Mouse (Mus musculus) stomach, embryonic 15.5 days (tissue): ENCODE measurements at regions not wholly inside any gene's neighbourhood (a gene's known extent, or its start where the extent isn't known, plus 50 kb on each side); places are given as distances from the start of the nearest gene placed in this dataset.
A peak's percentile ranks its signal among the peaks of the same experiment; 100 is the strongest.

Source experiments
- ATAC-seq: fragments of 200-750 bp; cut with Nextera tagmentation; 2 replicates; pipeline ENCODE4 v1.8.0; 2017; ENCODE audit warnings: low read depth, moderate number of reproducible peaks, moderate TSS enrichment; ENCODE audit not compliant: insufficient read depth, low FRiP score
- H3K27ac ChIP-seq: fragments of 300-500 bp; sonication (generic); 2 replicates; pipeline ENCODE4 v1.5.1; 2015; ENCODE audit warnings: mild to moderate bottlenecking, inconsistent platforms
- H3K27me3 ChIP-seq: fragments of 300-500 bp; sonication (generic); replicated peaks from 2 replicates; pipeline ENCODE4 v1.6.1; 2015; ENCODE audit warnings: inconsistent platforms
- H3K36me3 ChIP-seq: fragments of 300-500 bp; sonication (generic); 2 replicates; pipeline ENCODE4 v1.6.1; 2015; ENCODE audit warnings: inconsistent platforms
- H3K4me1 ChIP-seq: fragments of 300-500 bp; sonication (generic); 2 replicates; pipeline ENCODE4 v1.6.1; 2015; ENCODE audit warnings: inconsistent platforms
- H3K4me2 ChIP-seq: fragments of 300-500 bp; sonication (generic); 2 replicates; pipeline ENCODE4 v1.6.1; 2015; ENCODE audit warnings: mild to moderate bottlenecking, inconsistent platforms
- H3K4me3 ChIP-seq: fragments of 300-500 bp; sonication (generic); replicated peaks from 2 replicates; pipeline ENCODE4 v1.5.1; 2015; ENCODE audit warnings: inconsistent platforms
- H3K9ac ChIP-seq: fragments of 300-500 bp; sonication (generic); 2 replicates; pipeline ENCODE4 v1.6.1; 2015; ENCODE audit warnings: inconsistent platforms
- H3K9me3 ChIP-seq: fragments of 300-500 bp; sonication (generic); 2 replicates; pipeline ENCODE4 v1.6.1; 2016; ENCODE audit warnings: inconsistent platforms
- WGBS: fragments of 180-500 bp; shearing (Covaris S2); methylation state at CpG from one replicate; pipeline ENCODE4 v1.1.7; 2015; 5-methylcytosine and 5-hydroxymethylcytosine counted together

- ATAC-seq, result no peak
- Histone ChIP-seq H3K27ac (no peak overlapping the region), H3K4me2 (no peak overlapping the region), H3K4me3 (no peak overlapping the region), H3K27me3 (no peaks in the 10 kb centered on the region), H3K9me3 (no peaks in the 10 kb centered on the region), H3K36me3 (no peaks in the 10 kb centered on the region), H3K9ac (no peak overlapping the region), H3K4me1 (no peaks in the 10 kb centered on the region)
- WGBS, result 82% methylated on average over 5 of the region's 5 CpGs
These were observed 54.2 kb upstream of the Cdc42bpa start for GRCm38 (mm10) chr1:179906115-179906514.

- H3K27me3 ChIP-seq, result no peaks in the 10 kb centered on the region
- no peaks in the 10 kb centered on the region for H3K4me1 ChIP-seq
- H3K36me3 ChIP-seq, result no peaks in the 10 kb centered on the region
- H3K27ac ChIP-seq, result no peak overlapping the region
- no peak overlapping the region for H3K4me3 ChIP-seq
- 89% methylated on average over 6 of the region's 6 CpGs for WGBS
- no peaks in the 10 kb centered on the region for H3K9me3 ChIP-seq
- no peak overlapping the region for H3K4me2 ChIP-seq
- no peak overlapping the region for H3K9ac ChIP-seq
- ATAC-seq, result no peak
These were observed 67.6 kb upstream of the Cdc42bpa start for GRCm38 (mm10) chr1:179892711-179893110.

- no peak overlapping the region for H3K9ac ChIP-seq
- no peak overlapping the region for H3K4me3 ChIP-seq
- ATAC-seq, result no peak
- H3K4me2 ChIP-seq, result no peak overlapping the region
- no peaks in the 10 kb centered on the region for H3K9me3 ChIP-seq
- H3K27me3 ChIP-seq, result no peaks in the 10 kb centered on the region
- H3K36me3 ChIP-seq, result no peaks in the 10 kb centered on the region
- WGBS, result 62% methylated on average over 9 of the region's 9 CpGs
- H3K27ac ChIP-seq, result no peak overlapping the region
- no peaks in the 10 kb centered on the region for H3K4me1 ChIP-seq
These were observed 72.4 kb upstream of the Cdc42bpa start for GRCm38 (mm10) chr1:179887921-179888320.

GRCm38 (mm10) chr1:179881222-179881621, 77.7 kb upstream of the Ahctf1 start:
- Histone ChIP-seq H3K9ac (no peak overlapping the region), H3K4me3 (no peak overlapping the region), H3K9me3 (no peaks in the 10 kb centered on the region), H3K4me2 (no peak overlapping the region), H3K4me1 (no peaks in the 10 kb centered on the region), H3K36me3 (no peaks in the 10 kb centered on the region), H3K27me3 (no peaks in the 10 kb centered on the region), H3K27ac (no peak overlapping the region)
- 73% methylated on average over 5 of the region's 5 CpGs for WGBS
- no peak for ATAC-seq

- H3K4me2 ChIP-seq, result no peak overlapping the region
- no peaks in the 10 kb centered on the region for H3K27me3 ChIP-seq
- no peak overlapping the region for H3K27ac ChIP-seq
- no peak for ATAC-seq
- H3K36me3 ChIP-seq, result no peaks in the 10 kb centered on the region
- no peaks in the 10 kb centered on the region for H3K4me1 ChIP-seq
- 65% methylated on average over 6 of the region's 6 CpGs for WGBS
- H3K9ac ChIP-seq, result no peak overlapping the region
- no peaks in the 10 kb centered on the region for H3K9me3 ChIP-seq
- no peak overlapping the region for H3K4me3 ChIP-seq
These were observed 74.4 kb upstream of the Ahctf1 start for GRCm38 (mm10) chr1:179877893-179878292.

- Histone ChIP-seq H3K9me3 (no peaks in the 10 kb centered on the region), H3K9ac (no peak overlapping the region), H3K27me3 (no peaks in the 10 kb centered on the region), H3K27ac (no peak overlapping the region), H3K4me1 (no peaks in the 10 kb centered on the region), H3K4me3 (no peak overlapping the region), H3K4me2 (no peak overlapping the region), H3K36me3 (no peaks in the 10 kb centered on the region)
- ATAC-seq, result no peak
- 78% methylated on average over 12 of the region's 12 CpGs for WGBS
These were observed 70.5 kb upstream of the Ahctf1 start for GRCm38 (mm10) chr1:179873772-179874555.

GRCm38 (mm10) chr1:179871961-179872360, 68.5 kb upstream of the Ahctf1 start:
- H3K9ac ChIP-seq, result no peak overlapping the region
- no peaks in the 10 kb centered on the region for H3K9me3 ChIP-seq
- 88% methylated on average over 3 of the region's 3 CpGs for WGBS
- H3K27ac ChIP-seq, result no peak overlapping the region
- ATAC-seq, result no peak
- H3K4me2 ChIP-seq, result no peak overlapping the region
- H3K27me3 ChIP-seq, result no peaks in the 10 kb centered on the region
- H3K4me1 ChIP-seq, result no peaks in the 10 kb centered on the region
- no peaks in the 10 kb centered on the region for H3K36me3 ChIP-seq
- H3K4me3 ChIP-seq, result no peak overlapping the region

- no peaks in the 10 kb centered on the region for H3K9me3 ChIP-seq
- ATAC-seq, result no peak
- WGBS, result 81% methylated on average over 9 of the region's 9 CpGs
These were observed 65.2 kb upstream of the Ahctf1 start for GRCm38 (mm10) chr1:179868656-179869055.

GRCm38 (mm10) chr1:179867493-179867892, 64.0 kb upstream of the Ahctf1 start:
- no peak overlapping the region for H3K9ac ChIP-seq
- H3K27me3 ChIP-seq, result no peaks in the 10 kb centered on the region
- no peak overlapping the region for H3K4me3 ChIP-seq
- ATAC-seq, result no peak
- WGBS, result 84% methylated on average over 4 of the region's 4 CpGs
- no peaks in the 10 kb centered on the region for H3K36me3 ChIP-seq
- no peak overlapping the region for H3K4me2 ChIP-seq
- no peak overlapping the region for H3K27ac ChIP-seq
- no peaks in the 10 kb centered on the region for H3K9me3 ChIP-seq
- H3K4me1 ChIP-seq, result peaks cover 8% of the 10 kb centered on the region; the same call in 1 of the 2 replicates

More at GRCm38 (mm10) chr1:179868656-179869055, 65.2 kb upstream of the Ahctf1 start:
- Histone ChIP-seq H3K27me3 (no peaks in the 10 kb centered on the region), H3K4me1 (peaks cover 8% of the 10 kb centered on the region; the same call in 1 of the 2 replicates), H3K4me3 (no peak overlapping the region), H3K36me3 (no peaks in the 10 kb centered on the region), H3K9ac (no peak overlapping the region), H3K27ac (no peak overlapping the region), H3K4me2 (no peak overlapping the region)

GRCm38 (mm10) chr1:179866056-179866772, 62.7 kb upstream of the Ahctf1 start:
- WGBS, result 50% methylated on average over 16 of the region's 16 CpGs
- peaks cover 8% of the 10 kb centered on the region; the same call in 1 of the 2 replicates for H3K4me1 ChIP-seq

GRCm38 (mm10) chr1:179865561-179865960, 62.1 kb upstream of the Ahctf1 start:
- WGBS, result 64% methylated on average over 11 of the region's 11 CpGs
- 0 out of 2 replicates have a peak, but pooled peaks have one; percentile 25 for ATAC-seq

More at GRCm38 (mm10) chr1:179866056-179866772, 62.7 kb upstream of the Ahctf1 start:
- Histone ChIP-seq H3K9me3 (no peaks in the 10 kb centered on the region), H3K9ac (no peak overlapping the region), H3K4me3 (no peak overlapping the region), H3K27me3 (no peaks in the 10 kb centered on the region), H3K4me2 (no peak overlapping the region), H3K27ac (peak overlapping the region; percentile 65), H3K36me3 (no peaks in the 10 kb centered on the region)
- peak; percentile 45; the same call in 1 of the 2 replicates for ATAC-seq

More at GRCm38 (mm10) chr1:179865561-179865960, 62.1 kb upstream of the Ahctf1 start:
- Histone ChIP-seq H3K4me3 (no peak overlapping the region), H3K36me3 (no peaks in the 10 kb centered on the region), H3K9me3 (no peaks in the 10 kb centered on the region), H3K27me3 (no peaks in the 10 kb centered on the region), H3K9ac (no peak overlapping the region), H3K4me2 (no peak overlapping the region), H3K4me1 (peaks cover 8% of the 10 kb centered on the region; the same call in 1 of the 2 replicates), H3K27ac (peak overlapping the region; percentile 65; the same call in 1 of the 2 replicates)
